Mouse (Mus musculus): ENCODE results near the gene Dusp14.

The Dusp14 gene

GRCm38 (mm10) chr11:84016147-84016809 lies 52.8 kb downstream of the Dusp14 start:
- DNase-seq = no peak

- DNase-seq = peak; percentile 67 to 80
Observed at GRCm38 (mm10) chr11:84013105-84013504, 56.0 kb downstream of the Dusp14 start.

DNA sequence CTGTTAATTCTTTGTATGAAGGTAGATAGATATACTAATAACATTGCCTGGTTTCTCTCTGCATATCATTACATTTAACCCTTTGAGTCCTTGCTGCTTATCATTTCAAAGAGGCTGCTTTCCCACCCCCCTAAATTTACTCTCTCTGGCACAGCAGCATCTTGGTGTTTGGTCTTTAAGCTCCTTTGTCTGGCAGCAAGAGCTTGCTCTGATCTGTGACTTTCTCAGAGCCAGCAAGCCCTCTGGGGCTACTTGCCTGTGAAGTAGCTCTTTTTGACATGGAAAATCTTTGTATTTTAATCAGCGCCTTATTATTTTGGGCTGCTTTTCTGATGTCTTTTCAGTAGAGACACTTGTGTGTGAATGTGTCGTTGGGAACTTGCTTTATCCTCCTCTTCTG lies 57.5 kb downstream of the Dusp14 start:
- no peak for DNase-seq

DNA sequence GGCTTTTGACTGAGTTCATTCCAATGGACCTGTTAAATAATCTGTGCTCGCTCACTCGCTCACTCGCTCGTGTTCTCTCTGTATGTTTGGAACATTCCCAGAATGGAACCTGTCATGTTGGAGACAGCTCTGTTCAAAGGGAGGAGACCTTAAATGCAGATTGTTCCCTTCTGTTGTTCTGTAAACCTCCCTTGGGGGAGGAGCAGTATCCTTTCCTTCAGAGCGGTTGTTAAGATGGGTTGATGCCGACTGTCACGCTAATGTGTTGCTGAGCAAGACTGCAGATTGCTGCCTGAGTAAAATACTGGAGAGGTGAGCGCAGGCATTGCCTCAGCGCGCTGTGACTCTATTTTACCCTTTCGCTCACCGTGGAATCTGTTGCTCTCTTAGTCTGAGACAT lies 58.0 kb downstream of the Dusp14 start:
- no peak for DNase-seq

DNA sequence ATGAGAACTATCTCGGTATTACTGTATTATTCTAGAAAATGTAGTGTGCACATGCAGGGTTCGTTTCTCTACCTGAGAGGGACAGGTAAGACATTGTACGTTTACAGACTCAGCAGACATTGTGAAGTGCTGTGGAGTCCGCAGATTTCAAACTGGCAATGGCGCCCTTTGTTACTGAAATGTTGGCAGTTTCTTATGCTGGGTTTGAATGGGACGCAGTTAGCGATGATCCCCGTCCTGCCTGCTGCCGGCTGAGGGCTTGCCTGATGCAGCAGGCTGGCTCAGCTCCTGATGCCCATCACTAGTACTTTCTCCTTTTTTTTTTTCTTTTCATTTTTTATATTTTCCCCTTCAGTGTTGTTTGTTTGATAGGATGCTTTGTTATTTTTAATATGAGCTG lies 58.6 kb downstream of the Dusp14 start:
- no peak for DNase-seq

GRCm38 (mm10) chr11:84009001-84009400 lies 60.1 kb downstream of the Dusp14 start:
- DNase-seq = peak; percentile 22 to 31

GRCm38 (mm10) chr11:84003986-84004385 lies 65.1 kb downstream of the Dusp14 start:
- DNase-seq = no peak

DNA sequence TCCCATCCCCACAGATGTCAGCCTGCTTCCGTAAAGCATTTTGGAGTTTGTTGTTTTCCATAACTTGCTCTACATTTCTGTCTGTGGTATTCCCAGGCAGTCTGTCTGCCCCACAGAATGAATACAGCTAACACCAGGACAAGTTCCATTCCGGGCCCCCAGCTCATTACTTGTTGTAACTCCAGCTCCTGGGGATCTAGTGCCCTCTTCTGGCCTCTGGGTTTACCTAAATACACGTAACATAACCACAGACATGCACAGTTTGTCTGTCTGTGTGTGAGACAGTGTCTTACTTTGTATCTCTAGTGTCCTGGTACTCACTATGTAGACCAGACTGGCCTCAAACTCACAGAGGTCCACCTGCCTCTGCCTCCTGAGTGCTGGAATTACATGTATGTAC lies 67.8 kb downstream of the Dusp14 start:
- no peak for DNase-seq

- no peak for DNase-seq
Observed at GRCm38 (mm10) chr11:83999411-83999915, 69.6 kb downstream of the Dusp14 start.

GRCm38 (mm10) chr11:83998993-83999392 lies 70.1 kb downstream of the Dusp14 start:
- DNase-seq = no peak

Data from thymus, postnatal 36 days (tissue).